Mouse (Mus musculus): ENCODE results near the gene Abhd4.

- TF ChIP-seq POLR2A (IDR thresholded peaks at IDR 0.05; ENCODE audit: control insufficient read depth, extremely low read depth, insufficient read depth, low read length, poor library complexity) (no peak), CTCF (IDR thresholded peaks at IDR 0.05; ENCODE audit: borderline replicate concordance, control insufficient read depth, extremely low read depth, insufficient read depth, low read length, poor library complexity) (no peak)
Observed at GRCm38 (mm10) chr14:54214901-54215300, 39.1 kb upstream of the Abhd4 start.

Measured in thymus, adult 2 months (tissue).